Mouse (Mus musculus) bone marrow, adult 2 months (tissue): ENCODE results near the gene Selenok. TPM values are rescaled to one million over a fixed set of nuclear protein-coding genes. Genes with fewer than 3 reads are reported as not detected.
A peak's percentile ranks its signal among the peaks of the same experiment; 100 is the strongest.

Experiments used
- H3K27ac ChIP-seq: fragments of 200-500 bp; 2 replicates; pipeline ENCODE4 v1.5.1; 2012; ENCODE audit warnings: low read depth, mild to moderate bottlenecking, control low read depth, inconsistent platforms, low read length; ENCODE audit not compliant: control insufficient read depth, poor library complexity, insufficient read depth
- H3K4me1 ChIP-seq: fragments of 200-500 bp; 2 replicates; pipeline ENCODE4 v1.6.1; 2011; ENCODE audit warnings: low read length; ENCODE audit not compliant: control insufficient read depth, insufficient read depth
- H3K4me3 ChIP-seq: fragments of 200-500 bp; replicated peaks from 2 replicates; pipeline ENCODE3; 2011; ENCODE audit warnings: mild to moderate bottlenecking, low read depth, low read length, control low read depth; ENCODE audit not compliant: control insufficient read depth
- CTCF ChIP-seq: fragments of 200-500 bp; IDR thresholded peaks from 2 replicates; pipeline ENCODE4 v1.5.1; 2011; ENCODE audit warnings: low read length, control low read depth; ENCODE audit not compliant: control insufficient read depth, insufficient read depth
- POLR2A ChIP-seq: fragments of 200-500 bp; IDR thresholded peaks from 2 replicates; pipeline ENCODE4 v1.6.1; 2011; ENCODE audit warnings: low read depth, mild to moderate bottlenecking, control low read depth, low read length, borderline replicate concordance; ENCODE audit not compliant: control insufficient read depth
- WGBS: fragments of 180-500 bp; shearing (Covaris S2); methylation state at CpG from one replicate; pipeline ENCODE4 v1.1.7; 2018; 5-methylcytosine and 5-hydroxymethylcytosine counted together
- polyA plus RNA-seq: library from polyadenylated mRNA; stranded (reverse); fragments of >200 nt; gene quantifications from 2 replicates; pipeline ENCODE4 v1.2.4, GENCODE M21; 2011; ENCODE audit warnings: low replicate concordance; ENCODE audit not compliant: missing spikeins, insufficient read depth, insufficient read length

The Selenok gene
- polyA plus RNA-seq, 1 experiment, result 45.0 TPM

GRCm38 (mm10) chr14:29999475-29999811 is 31.3 kb downstream of the Selenok start:
- Histone ChIP-seq H3K27ac (no peak overlapping the region), H3K4me3 (no peak overlapping the region), H3K4me1 (no peaks in the 10 kb centered on the region)
- 66% methylated on average over 3 of the region's 3 CpGs for WGBS
- TF ChIP-seq CTCF (no peak), POLR2A (no peak)

- Histone ChIP-seq H3K4me1 (no peaks in the 10 kb centered on the region), H3K4me3 (peak within 1 kb of the TSS; percentile 45), H3K27ac (peak within 1 kb of the TSS; percentile 37)
- TF ChIP-seq POLR2A, result no peak
- WGBS, result 5% methylated on average over 53 of the region's 54 CpGs
Observed at GRCm38 (mm10) chr14:30008733-30009575, 40.8 kb downstream of the Selenok start, which contains the start of the genes Il17rb and Chdh. Il17rb (minus strand) TSS chr14:30008896. Chdh (plus strand) TSS chr14:30009023.

GRCm38 (mm10) chr14:30009864-30010560 is 41.9 kb downstream of the Selenok start:
- no peak overlapping the region for H3K4me3 ChIP-seq

GRCm38 (mm10) chr14:30011886-30012560 is 43.9 kb downstream of the Selenok start:
- TF ChIP-seq CTCF, result no peak
- TF ChIP-seq POLR2A, result no peak
- Histone ChIP-seq H3K4me1 (peaks cover 2% of the 10 kb centered on the region; the same call in 1 of the 2 replicates), H3K4me3 (no peak overlapping the region), H3K27ac (no peak overlapping the region)
- 73% methylated on average over 10 of the region's 10 CpGs for WGBS

More at GRCm38 (mm10) chr14:30009864-30010560, 41.9 kb downstream of the Selenok start:
- TF ChIP-seq CTCF, result no peak
- TF ChIP-seq POLR2A, result no peak
- no peak overlapping the region; the same call in 1 of the 2 replicates for H3K27ac ChIP-seq
- 41% methylated on average over 10 of the region's 10 CpGs for WGBS
- peaks cover 2% of the 10 kb centered on the region; the same call in 1 of the 2 replicates for H3K4me1 ChIP-seq

GRCm38 (mm10) chr14:30014487-30014886 is 46.4 kb downstream of the Selenok start:
- no peak overlapping the region for H3K4me3 ChIP-seq
- peaks cover 2% of the 10 kb centered on the region; the same call in 1 of the 2 replicates for H3K4me1 ChIP-seq
- WGBS, result 9% methylated on average over 10 of the region's 10 CpGs
- peak overlapping the region; percentile 27; the same call in 1 of the 2 replicates for H3K27ac ChIP-seq
- TF ChIP-seq CTCF (no peak), POLR2A (no peak)

- Histone ChIP-seq H3K4me3 (no peak overlapping the region), H3K4me1 (peaks cover 3% of the 10 kb centered on the region; the same call in 1 of the 2 replicates), H3K27ac (peak overlapping the region; percentile 27; the same call in 1 of the 2 replicates)
- no peak for TF ChIP-seq POLR2A
- no peak for TF ChIP-seq CTCF
- 44% methylated on average over 1 of the region's 1 CpGs for WGBS
Observed at GRCm38 (mm10) chr14:30015008-30015407, 46.9 kb downstream of the Selenok start.

- H3K4me1 ChIP-seq, result peaks cover 4% of the 10 kb centered on the region; the same call in 1 of the 2 replicates
- H3K4me3 ChIP-seq, result no peak overlapping the region
- no peak for TF ChIP-seq POLR2A
- no peak for TF ChIP-seq CTCF
- no peak overlapping the region for H3K27ac ChIP-seq
- 43% methylated on average over 5 of the region's 5 CpGs for WGBS
Observed at GRCm38 (mm10) chr14:30016666-30017065, 48.6 kb downstream of the Selenok start.

- 78% methylated on average over 8 of the region's 8 CpGs for WGBS
- Histone ChIP-seq H3K27ac (no peak overlapping the region), H3K4me1 (peaks cover 6% of the 10 kb centered on the region; the same call in 1 of the 2 replicates), H3K4me3 (no peak overlapping the region)
- TF ChIP-seq POLR2A (no peak), CTCF (no peak)
Observed at GRCm38 (mm10) chr14:30017794-30018462, 49.8 kb downstream of the Selenok start.
